Mouse (Mus musculus): ENCODE measurements around the gene Notch2. TPM values are rescaled to one million over a fixed set of nuclear protein-coding genes. Genes with fewer than 3 reads are reported as not detected.

The Notch2 gene
- polyA plus RNA-seq, 1 experiment from 2014 or later, result 35.7 TPM

- no peaks in the 10 kb centered on the region for H3K27me3 ChIP-seq (ENCODE audit: control insufficient read depth, insufficient read depth, low read depth, low read length)
- H3K27ac ChIP-seq (ENCODE audit: low read length), result no peak overlapping the region
- no peak overlapping the region for H3K9ac ChIP-seq (ENCODE audit: low read length)
- 67% methylated on average over 5 of the region's 5 CpGs for WGBS
- H3K4me1 ChIP-seq (replicated peaks; ENCODE audit: control insufficient read depth, insufficient read depth, low read length), result no peaks in the 10 kb centered on the region; the same call in 1 of the 2 replicates
- H3K4me3 ChIP-seq (ENCODE audit: low read length), result no peak overlapping the region
- H3K4me2 ChIP-seq (ENCODE audit: low read depth, low read length), result no peak overlapping the region
- no peaks in the 10 kb centered on the region for H3K36me3 ChIP-seq (ENCODE audit: control insufficient read depth, insufficient read depth, low read length)
- peak; percentile 44 for ATAC-seq (ENCODE audit: low read depth)
- H3K9me3 ChIP-seq (ENCODE audit: control insufficient read depth, low read length), result no peaks in the 10 kb centered on the region
Measured at GRCm38 (mm10) chr3:97990576-97990975, 22.8 kb upstream of the Notch2 start.

DNA sequence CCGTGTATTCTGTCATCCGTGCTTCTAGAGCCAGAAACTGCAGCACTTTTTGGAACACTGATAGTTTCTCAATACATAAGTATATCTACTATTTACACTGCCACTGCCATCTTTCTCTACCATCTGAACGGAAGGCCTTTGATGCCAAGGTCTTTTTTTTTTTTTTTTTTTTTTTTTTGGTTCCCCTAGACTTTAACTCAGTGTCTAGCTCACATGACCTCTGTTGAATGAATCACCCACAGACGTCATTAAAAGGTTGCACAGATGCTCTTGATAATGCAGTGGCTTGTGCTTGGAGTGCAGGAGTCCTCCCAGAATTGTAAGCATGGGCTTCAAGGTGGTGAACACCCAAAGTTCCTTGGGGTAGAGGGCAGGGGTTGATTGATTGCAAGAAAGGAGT is 21.0 kb upstream of the Notch2 start:
- Histone ChIP-seq H3K9ac (ENCODE audit: low read length) (no peak overlapping the region), H3K9me3 (ENCODE audit: control insufficient read depth, low read length) (no peaks in the 10 kb centered on the region), H3K4me2 (ENCODE audit: low read depth, low read length) (no peak overlapping the region), H3K4me3 (ENCODE audit: low read length) (no peak overlapping the region), H3K27ac (ENCODE audit: low read length) (no peak overlapping the region), H3K4me1 (replicated peaks; ENCODE audit: control insufficient read depth, insufficient read depth, low read length) (no peaks in the 10 kb centered on the region; the same call in 1 of the 2 replicates), H3K27me3 (ENCODE audit: control insufficient read depth, insufficient read depth, low read depth, low read length) (no peaks in the 10 kb centered on the region), H3K36me3 (ENCODE audit: control insufficient read depth, insufficient read depth, low read length) (no peaks in the 10 kb centered on the region)
- ATAC-seq (ENCODE audit: low read depth), result no peak
- 61% methylated on average over 4 of the region's 4 CpGs for WGBS

- 41% methylated on average over 5 of the region's 5 CpGs for WGBS
- H3K9ac ChIP-seq (ENCODE audit: low read length), result no peak overlapping the region
- H3K4me2 ChIP-seq (ENCODE audit: low read depth, low read length), result no peak overlapping the region
- no peaks in the 10 kb centered on the region for H3K27me3 ChIP-seq (ENCODE audit: control insufficient read depth, insufficient read depth, low read depth, low read length)
- no peaks in the 10 kb centered on the region for H3K9me3 ChIP-seq (ENCODE audit: control insufficient read depth, low read length)
- ATAC-seq (ENCODE audit: low read depth), result no peak
- H3K4me1 ChIP-seq (replicated peaks; ENCODE audit: control insufficient read depth, insufficient read depth, low read length), result no peaks in the 10 kb centered on the region; the same call in 1 of the 2 replicates
- H3K27ac ChIP-seq (ENCODE audit: low read length), result no peak overlapping the region
- H3K36me3 ChIP-seq (ENCODE audit: control insufficient read depth, insufficient read depth, low read length), result no peaks in the 10 kb centered on the region
- no peak overlapping the region for H3K4me3 ChIP-seq (ENCODE audit: low read length)
Measured at GRCm38 (mm10) chr3:97993196-97993595, 20.1 kb upstream of the Notch2 start.

- H3K36me3 ChIP-seq (ENCODE audit: control insufficient read depth, insufficient read depth, low read length), result no peaks in the 10 kb centered on the region
- no peak overlapping the region for H3K27ac ChIP-seq (ENCODE audit: low read length)
- WGBS, result 76% methylated on average over 3 of the region's 3 CpGs
- no peak for ATAC-seq (ENCODE audit: low read depth)
- no peak overlapping the region for H3K9ac ChIP-seq (ENCODE audit: low read length)
- H3K27me3 ChIP-seq (ENCODE audit: control insufficient read depth, insufficient read depth, low read depth, low read length), result no peaks in the 10 kb centered on the region
- no peak overlapping the region for H3K4me3 ChIP-seq (ENCODE audit: low read length)
- no peaks in the 10 kb centered on the region for H3K9me3 ChIP-seq (ENCODE audit: control insufficient read depth, low read length)
- no peaks in the 10 kb centered on the region; the same call in 1 of the 2 replicates for H3K4me1 ChIP-seq (replicated peaks; ENCODE audit: control insufficient read depth, insufficient read depth, low read length)
- no peak overlapping the region for H3K4me2 ChIP-seq (ENCODE audit: low read depth, low read length)
Measured at GRCm38 (mm10) chr3:97993920-97994545, 19.3 kb upstream of the Notch2 start.

DNA sequence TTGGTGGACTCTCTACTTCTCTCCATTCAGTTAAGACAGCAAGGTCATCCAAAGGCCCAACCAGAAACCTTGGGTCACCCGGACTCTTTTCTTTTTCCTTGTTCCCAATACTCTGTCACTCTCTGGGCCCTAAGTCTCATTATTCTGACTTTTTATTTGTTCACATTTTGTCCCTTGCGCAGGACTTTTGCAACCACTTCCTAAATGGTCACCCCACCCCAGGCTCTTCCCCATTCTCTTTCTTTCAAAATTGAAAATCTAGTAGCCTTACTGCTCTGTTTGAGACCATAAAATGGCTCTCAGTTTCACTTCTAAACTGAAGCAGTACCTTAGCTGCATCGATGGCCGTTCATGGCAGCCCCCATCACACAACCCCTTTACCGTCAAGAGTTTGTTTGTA is 18.5 kb upstream of the Notch2 start:
- H3K27me3 ChIP-seq (ENCODE audit: control insufficient read depth, insufficient read depth, low read depth, low read length), result no peaks in the 10 kb centered on the region
- H3K9me3 ChIP-seq (ENCODE audit: control insufficient read depth, low read length), result no peaks in the 10 kb centered on the region
- no peak overlapping the region for H3K27ac ChIP-seq (ENCODE audit: low read length)
- H3K36me3 ChIP-seq (ENCODE audit: control insufficient read depth, insufficient read depth, low read length), result no peaks in the 10 kb centered on the region
- WGBS, result 87% methylated on average over 5 of the region's 5 CpGs
- ATAC-seq (ENCODE audit: low read depth), result no peak
- no peak overlapping the region for H3K4me3 ChIP-seq (ENCODE audit: low read length)
- H3K4me2 ChIP-seq (ENCODE audit: low read depth, low read length), result no peak overlapping the region
- H3K4me1 ChIP-seq (replicated peaks; ENCODE audit: control insufficient read depth, insufficient read depth, low read length), result no peaks in the 10 kb centered on the region; the same call in 1 of the 2 replicates
- no peak overlapping the region for H3K9ac ChIP-seq (ENCODE audit: low read length)

GRCm38 (mm10) chr3:97998349-97998748 is 15.0 kb upstream of the Notch2 start:
- Histone ChIP-seq H3K9ac (ENCODE audit: low read length) (no peak overlapping the region), H3K27me3 (ENCODE audit: control insufficient read depth, insufficient read depth, low read depth, low read length) (no peaks in the 10 kb centered on the region), H3K9me3 (ENCODE audit: control insufficient read depth, low read length) (no peaks in the 10 kb centered on the region), H3K4me3 (ENCODE audit: low read length) (no peak overlapping the region), H3K4me1 (replicated peaks; ENCODE audit: control insufficient read depth, insufficient read depth, low read length) (no peaks in the 10 kb centered on the region), H3K27ac (ENCODE audit: low read length) (no peak overlapping the region), H3K36me3 (ENCODE audit: control insufficient read depth, insufficient read depth, low read length) (no peaks in the 10 kb centered on the region), H3K4me2 (ENCODE audit: low read depth, low read length) (no peak overlapping the region)
- 72% methylated on average over 4 of the region's 4 CpGs for WGBS
- no peak for ATAC-seq (ENCODE audit: low read depth)

DNA sequence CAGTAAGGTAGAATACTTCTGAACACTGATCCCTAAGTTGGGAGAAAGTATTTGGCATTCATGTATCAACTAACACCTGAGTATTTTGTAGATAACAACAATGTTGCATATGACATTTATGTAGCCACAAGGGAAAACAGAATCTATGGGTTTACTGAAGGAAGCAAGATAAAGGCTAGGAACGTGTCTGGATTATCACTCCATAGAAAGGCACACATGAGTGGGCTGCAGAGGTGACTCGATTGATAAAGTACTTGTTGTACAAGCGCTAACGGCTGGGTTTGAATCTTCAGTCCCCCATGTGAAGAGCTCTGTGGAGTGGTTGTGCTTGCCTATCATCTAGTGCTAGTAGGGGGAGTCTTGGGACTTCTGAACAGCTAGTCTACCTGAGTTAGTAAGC is 9.8 kb upstream of the Notch2 start:
- Histone ChIP-seq H3K4me1 (replicated peaks; ENCODE audit: control insufficient read depth, insufficient read depth, low read length) (peaks cover 3% of the 10 kb centered on the region; the same call in 1 of the 2 replicates), H3K27me3 (ENCODE audit: control insufficient read depth, insufficient read depth, low read depth, low read length) (no peaks in the 10 kb centered on the region)
- WGBS, result 67% methylated on average over 4 of the region's 4 CpGs

GRCm38 (mm10) chr3:98004231-98004630 is 9.1 kb upstream of the Notch2 start:
- no peak overlapping the region for H3K9ac ChIP-seq (ENCODE audit: low read length)
- H3K27me3 ChIP-seq (ENCODE audit: control insufficient read depth, insufficient read depth, low read depth, low read length), result no peaks in the 10 kb centered on the region
- no peaks in the 10 kb centered on the region for H3K36me3 ChIP-seq (ENCODE audit: control insufficient read depth, insufficient read depth, low read length)
- H3K9me3 ChIP-seq (ENCODE audit: control insufficient read depth, low read length), result no peaks in the 10 kb centered on the region
- H3K4me3 ChIP-seq (ENCODE audit: low read length), result no peak overlapping the region
- peaks cover 3% of the 10 kb centered on the region; the same call in 1 of the 2 replicates for H3K4me1 ChIP-seq (replicated peaks; ENCODE audit: control insufficient read depth, insufficient read depth, low read length)
- ATAC-seq (ENCODE audit: low read depth), result no peak
- H3K27ac ChIP-seq (ENCODE audit: low read length), result no peak overlapping the region
- 55% methylated on average over 3 of the region's 3 CpGs for WGBS
- no peak overlapping the region for H3K4me2 ChIP-seq (ENCODE audit: low read depth, low read length)

More for the DNA sequence above, 9.8 kb upstream of the Notch2 start:
- no peak overlapping the region for H3K27ac ChIP-seq (ENCODE audit: low read length)
- H3K9me3 ChIP-seq (ENCODE audit: control insufficient read depth, low read length), result no peaks in the 10 kb centered on the region
- H3K9ac ChIP-seq (ENCODE audit: low read length), result no peak overlapping the region
- H3K4me2 ChIP-seq (ENCODE audit: low read depth, low read length), result no peak overlapping the region
- no peaks in the 10 kb centered on the region for H3K36me3 ChIP-seq (ENCODE audit: control insufficient read depth, insufficient read depth, low read length)
- H3K4me3 ChIP-seq (ENCODE audit: low read length), result no peak overlapping the region
- no peak for ATAC-seq (ENCODE audit: low read depth)

DNA sequence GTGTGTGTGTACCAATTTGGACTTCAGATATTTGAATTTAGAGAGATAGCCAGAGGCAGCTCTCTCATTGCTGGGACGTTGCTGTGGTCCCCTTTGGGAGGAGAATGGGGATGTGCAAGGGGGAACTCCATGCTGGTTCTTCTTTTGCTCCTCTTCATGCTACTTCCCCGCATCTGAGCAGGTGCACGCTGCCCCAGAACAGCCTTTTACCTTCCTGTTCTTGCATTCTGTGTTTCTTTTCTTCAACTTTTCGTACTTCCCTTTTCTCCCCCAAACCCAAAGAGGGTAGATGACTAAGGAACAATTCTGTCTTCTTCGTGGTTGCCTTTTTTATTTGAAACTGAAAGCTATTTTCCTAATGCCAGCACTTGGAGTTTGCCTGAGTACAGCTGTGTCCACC is 8.0 kb upstream of the Notch2 start:
- Histone ChIP-seq H3K27me3 (ENCODE audit: control insufficient read depth, insufficient read depth, low read depth, low read length) (no peaks in the 10 kb centered on the region), H3K9ac (ENCODE audit: low read length) (no peak overlapping the region), H3K27ac (ENCODE audit: low read length) (no peak overlapping the region), H3K4me1 (replicated peaks; ENCODE audit: control insufficient read depth, insufficient read depth, low read length) (peaks cover 3% of the 10 kb centered on the region; the same call in 1 of the 2 replicates), H3K4me2 (ENCODE audit: low read depth, low read length) (no peak overlapping the region), H3K4me3 (ENCODE audit: low read length) (no peak overlapping the region), H3K9me3 (ENCODE audit: control insufficient read depth, low read length) (no peaks in the 10 kb centered on the region), H3K36me3 (ENCODE audit: control insufficient read depth, insufficient read depth, low read length) (no peaks in the 10 kb centered on the region)
- WGBS, result 74% methylated on average over 5 of the region's 5 CpGs
- ATAC-seq (ENCODE audit: low read depth), result no peak

Data from lung, embryonic 16.5 days (tissue).